Mouse (Mus musculus) urinary bladder, adult 2 months (tissue): Measurements from ENCODE around the gene Avil. TPM values are rescaled to one million over a fixed set of nuclear protein-coding genes. Genes with fewer than 3 reads are reported as not detected.

Experiments used
- DNase-seq: peaks from one replicate; pipeline ENCODE4 v3.0.0; 2022; ENCODE audit warnings: low spot score
- polyA plus RNA-seq: library from polyadenylated mRNA; depleted of rRNA; stranded (reverse); fragments of >200 nt; gene quantifications from 2 replicates; pipeline ENCODE4 v1.2.3, GENCODE M21; 2012

Gene Avil
- polyA plus RNA-seq, 1 experiment = 0.28 TPM

- DNase-seq = no peak
Observed at GRCm38 (mm10) chr10:127018422-127018821, 17.9 kb downstream of the Avil start.

- DNase-seq = peak; percentile 90
Observed at GRCm38 (mm10) chr10:127030336-127031296, 30.1 kb downstream of the Avil start, which contains the start of gene Tsfm. Tsfm (minus strand) TSS chr10:127030840.

GRCm38 (mm10) chr10:127033301-127033741 lies 32.8 kb downstream of the Avil start:
- no peak for DNase-seq

- no peak for DNase-seq
Observed at GRCm38 (mm10) chr10:127036273-127036672, 35.8 kb downstream of the Avil start.

- no peak for DNase-seq
Observed at GRCm38 (mm10) chr10:127037641-127038040, 37.1 kb downstream of the Avil start.

GRCm38 (mm10) chr10:127040569-127041214 lies 40.2 kb downstream of the Avil start:
- DNase-seq = no peak

- peak; percentile 52 for DNase-seq
Observed at GRCm38 (mm10) chr10:127041274-127041766, 40.8 kb downstream of the Avil start, which contains the start of the genes Mettl1 and Eef1akmt3. Mettl1 (plus strand) TSS chr10:127041414. Eef1akmt3 (minus strand) TSS chr10:127041513.

GRCm38 (mm10) chr10:127041774-127042338 lies 41.3 kb downstream of the Avil start:
- DNase-seq = peak; percentile 87

- DNase-seq = no peak
Observed at GRCm38 (mm10) chr10:127042468-127043115, 42.1 kb downstream of the Avil start.

- no peak for DNase-seq
Observed at GRCm38 (mm10) chr10:127043187-127043586, 42.7 kb downstream of the Avil start.

GRCm38 (mm10) chr10:127047954-127048353 lies 47.4 kb downstream of the Avil start, which contains the start of gene Cyp27b1:
Cyp27b1 (plus strand) TSS chr10:127048250.
- no peak for DNase-seq

GRCm38 (mm10) chr10:127048608-127049394 lies 48.3 kb downstream of the Avil start:
- DNase-seq = no peak

GRCm38 (mm10) chr10:127049395-127050118 lies 49.0 kb downstream of the Avil start:
- DNase-seq = no peak

- DNase-seq = no peak
Observed at GRCm38 (mm10) chr10:127050119-127050474, 49.6 kb downstream of the Avil start.

GRCm38 (mm10) chr10:127054646-127055045 lies 54.1 kb downstream of the Avil start:
- DNase-seq = no peak

GRCm38 (mm10) chr10:127055406-127055805 lies 54.9 kb downstream of the Avil start:
- no peak for DNase-seq

GRCm38 (mm10) chr10:127056490-127056889 lies 56.0 kb downstream of the Avil start:
- DNase-seq = no peak

- DNase-seq = peak; percentile 58
Observed at GRCm38 (mm10) chr10:127058161-127058560, 57.7 kb downstream of the Avil start.

- DNase-seq = no peak
Observed at GRCm38 (mm10) chr10:127058708-127059107, 58.2 kb downstream of the Avil start.
